Mouse (Mus musculus) testis, postnatal 10 days (tissue): ENCODE measurements around the gene Mib2.
"Not testable (repeated sequence)": the region's sequence is repeated elsewhere in the genome, so short reads cannot be mapped to it uniquely, and the experiment has no call there.

Source experiments
- DNase-seq: peaks from one replicate; pipeline ENCODE4 v3.0.0; 2021; ENCODE audit warnings: low spot score

Gene Mib2

GRCm38 (mm10) chr4:155670236-155670635 is 1.2 kb upstream of the Mib2 start:
- DNase-seq = not testable (repeated sequence)

GRCm38 (mm10) chr4:155669598-155670075 is 639 bp upstream of the Mib2 start:
- no peak for DNase-seq

GRCm38 (mm10) chr4:155666903-155667302 is 2.1 kb downstream of the Mib2 start:
- no peak for DNase-seq

GRCm38 (mm10) chr4:155660641-155661040 is 8.4 kb downstream of the Mib2 start:
- peak; percentile 62 for DNase-seq

- DNase-seq = no peak
These were observed 10.0 kb downstream of the Mib2 start for GRCm38 (mm10) chr4:155658961-155659360.

- DNase-seq = no peak
These were observed 12.7 kb downstream of the Mib2 start for GRCm38 (mm10) chr4:155656214-155656751.

GRCm38 (mm10) chr4:155654456-155655298 is 14.3 kb downstream of the Mib2 start:
- DNase-seq = peak; percentile 82

- DNase-seq = no peak
These were observed 14.9 kb downstream of the Mib2 start for GRCm38 (mm10) chr4:155654183-155654455.

GRCm38 (mm10) chr4:155653451-155654182 is 15.4 kb downstream of the Mib2 start:
- peak; percentile 64 for DNase-seq

GRCm38 (mm10) chr4:155653086-155653450 is 15.9 kb downstream of the Mib2 start, which contains the start of gene Mmp23:
Mmp23 (minus strand) TSS chr4:155653384.
- DNase-seq = peak; percentile 73

GRCm38 (mm10) chr4:155652283-155653085 is 16.5 kb downstream of the Mib2 start:
- no peak for DNase-seq

- DNase-seq = peak; percentile 77
These were observed 17.3 kb downstream of the Mib2 start for GRCm38 (mm10) chr4:155651553-155652269.

- DNase-seq = no peak
These were observed 19.6 kb downstream of the Mib2 start for GRCm38 (mm10) chr4:155649355-155649754.

GRCm38 (mm10) chr4:155645721-155646120 is 23.3 kb downstream of the Mib2 start:
- no peak for DNase-seq

GRCm38 (mm10) chr4:155645308-155645707 is 23.7 kb downstream of the Mib2 start, which contains the start of gene Gm10563:
Gm10563 (minus strand) TSS chr4:155645408.
- DNase-seq = not testable (repeated sequence)

- DNase-seq = no peak
These were observed 25.5 kb downstream of the Mib2 start for GRCm38 (mm10) chr4:155643531-155643930.

GRCm38 (mm10) chr4:155635766-155636499 is 33.1 kb downstream of the Mib2 start:
- DNase-seq = no peak

GRCm38 (mm10) chr4:155630267-155630666 is 38.7 kb downstream of the Mib2 start:
- no peak for DNase-seq

GRCm38 (mm10) chr4:155624338-155625291 is 44.4 kb downstream of the Mib2 start, which contains the start of gene Cdk11b:
Cdk11b (plus strand) TSS chr4:155624854.
- DNase-seq = peak; percentile 95
